Mouse (Mus musculus) liver, embryonic 13.5 days (tissue): ENCODE results near the gene Slf2. TPM values are rescaled to one million over a fixed set of nuclear protein-coding genes. Genes with fewer than 3 reads are reported as not detected.

ENCODE experiments used
- ATAC-seq: fragments of 200-750 bp; cut with Nextera tagmentation; 2 replicates; pipeline ENCODE4 v1.8.0; 2017; ENCODE audit warnings: low read depth, mild to moderate bottlenecking, moderate number of reproducible peaks, moderate library complexity
- DNase-seq: peaks from one replicate; pipeline ENCODE4 v3.0.0; 2022
- H3K27ac ChIP-seq: fragments of 300-500 bp; sonication (generic); 2 replicates; pipeline ENCODE4 v1.5.1; 2015; ENCODE audit warnings: moderate library complexity, mild to moderate bottlenecking, inconsistent platforms
- H3K27me3 ChIP-seq: fragments of 300-500 bp; sonication (generic); 2 replicates; pipeline ENCODE4 v1.6.1; 2015; ENCODE audit warnings: mild to moderate bottlenecking, inconsistent platforms
- H3K36me3 ChIP-seq: fragments of 300-500 bp; sonication (generic); 2 replicates; pipeline ENCODE4 v1.6.1; 2015; ENCODE audit warnings: mild to moderate bottlenecking, inconsistent platforms
- H3K4me1 ChIP-seq: fragments of 300-500 bp; sonication (generic); replicated peaks from 2 replicates; pipeline ENCODE4 v1.6.1; 2015; ENCODE audit warnings: inconsistent platforms
- H3K4me2 ChIP-seq: fragments of 300-500 bp; sonication (generic); 2 replicates; pipeline ENCODE4 v1.6.1; 2015; ENCODE audit warnings: inconsistent platforms, mild to moderate bottlenecking, moderate library complexity
- H3K4me3 ChIP-seq: fragments of 300-500 bp; sonication (generic); replicated peaks from 2 replicates; pipeline ENCODE4 v1.5.1; 2015; ENCODE audit warnings: mild to moderate bottlenecking, inconsistent platforms
- H3K9ac ChIP-seq: fragments of 300-500 bp; sonication (generic); 2 replicates; pipeline ENCODE4 v1.6.1; 2015; ENCODE audit warnings: mild to moderate bottlenecking, inconsistent platforms
- H3K9me3 ChIP-seq: fragments of 300-500 bp; sonication (generic); replicated peaks from 2 replicates; pipeline ENCODE4 v1.6.1; 2016; ENCODE audit warnings: inconsistent platforms
- WGBS: fragments of 180-500 bp; shearing (Covaris S2); methylation state at CpG from one replicate; pipeline ENCODE4 v1.1.7; 2015; ENCODE audit not compliant: insufficient replicate concordance; 5-methylcytosine and 5-hydroxymethylcytosine counted together
- polyA plus RNA-seq: library from polyadenylated mRNA; unstranded; fragments of >200 nt; fragmentation: Nextera tagmentation; extraction: Ambion mirVana; gene quantifications from 2 replicates; pipeline ENCODE4 v1.2.1, GENCODE M21; 2015

Gene Slf2
- polyA plus RNA-seq, 1 experiment from 2014 or later, result 12.6 TPM

- Histone ChIP-seq H3K4me2 (no peak overlapping the region), H3K9ac (no peak overlapping the region), H3K36me3 (peaks cover 36% of the 10 kb centered on the region), H3K4me3 (no peak overlapping the region), H3K4me1 (peaks cover 32% of the 10 kb centered on the region), H3K27me3 (no peaks in the 10 kb centered on the region), H3K9me3 (no peaks in the 10 kb centered on the region), H3K27ac (no peak overlapping the region)
- 74% methylated on average over 11 of the region's 11 CpGs for WGBS
- ATAC-seq, result no peak
- DNase-seq, result no peak
Observed at GRCm38 (mm10) chr19:45023993-45024392, 93.0 kb downstream of the Slf2 start.

GRCm38 (mm10) chr19:45024775-45025174, 93.8 kb downstream of the Slf2 start:
- Histone ChIP-seq H3K36me3 (peaks cover 36% of the 10 kb centered on the region), H3K4me3 (no peak overlapping the region), H3K4me1 (peaks cover 26% of the 10 kb centered on the region), H3K9me3 (no peaks in the 10 kb centered on the region), H3K9ac (no peak overlapping the region), H3K27me3 (no peaks in the 10 kb centered on the region), H3K4me2 (no peak overlapping the region), H3K27ac (no peak overlapping the region)
- ATAC-seq (no peak), DNase-seq (no peak)
- WGBS, result 88% methylated on average over 20 of the region's 20 CpGs

- DNase-seq (no peak), ATAC-seq (no peak)
- WGBS, result 87% methylated on average over 37 of the region's 37 CpGs
- Histone ChIP-seq H3K4me1 (peaks cover 25% of the 10 kb centered on the region), H3K27me3 (no peaks in the 10 kb centered on the region), H3K4me2 (no peak overlapping the region), H3K27ac (no peak overlapping the region), H3K9me3 (no peaks in the 10 kb centered on the region), H3K36me3 (peaks cover 36% of the 10 kb centered on the region), H3K9ac (no peak overlapping the region), H3K4me3 (no peak overlapping the region)
Observed at GRCm38 (mm10) chr19:45025937-45026568, 95.1 kb downstream of the Slf2 start.

- Histone ChIP-seq H3K36me3 (peaks cover 29% of the 10 kb centered on the region), H3K27me3 (no peaks in the 10 kb centered on the region), H3K9me3 (no peaks in the 10 kb centered on the region), H3K4me1 (peaks cover 26% of the 10 kb centered on the region), H3K27ac (no peak overlapping the region), H3K4me2 (no peak overlapping the region), H3K4me3 (no peak overlapping the region), H3K9ac (no peak overlapping the region)
- WGBS, result 69% methylated on average over 6 of the region's 6 CpGs
- DNase-seq, result no peak
- no peak for ATAC-seq
Observed at GRCm38 (mm10) chr19:45026958-45027670, 96.2 kb downstream of the Slf2 start.

- no peak overlapping the region for H3K9ac ChIP-seq
- H3K36me3 ChIP-seq, result peaks cover 29% of the 10 kb centered on the region
- ATAC-seq (no peak), DNase-seq (no peak)
- no peak overlapping the region for H3K4me2 ChIP-seq
- no peak overlapping the region for H3K27ac ChIP-seq
- H3K4me1 ChIP-seq, result peaks cover 26% of the 10 kb centered on the region
- WGBS, result 84% methylated on average over 6 of the region's 6 CpGs
- H3K27me3 ChIP-seq, result no peaks in the 10 kb centered on the region
- no peaks in the 10 kb centered on the region for H3K9me3 ChIP-seq
- no peak overlapping the region for H3K4me3 ChIP-seq
Observed at GRCm38 (mm10) chr19:45027848-45028247, 96.9 kb downstream of the Slf2 start.

- DNase-seq, result no peak
- no peak overlapping the region for H3K4me3 ChIP-seq
Observed at GRCm38 (mm10) chr19:45028746-45029145, 97.8 kb downstream of the Slf2 start.

GRCm38 (mm10) chr19:45029571-45029970, 98.6 kb downstream of the Slf2 start:
- WGBS, result 55% methylated on average over 7 of the region's 9 CpGs
- Histone ChIP-seq H3K27ac (no peak overlapping the region), H3K9ac (no peak overlapping the region), H3K4me2 (no peak overlapping the region), H3K36me3 (peaks cover 23% of the 10 kb centered on the region), H3K4me1 (peaks cover 17% of the 10 kb centered on the region), H3K9me3 (no peaks in the 10 kb centered on the region), H3K27me3 (no peaks in the 10 kb centered on the region), H3K4me3 (no peak overlapping the region)
- DNase-seq (no peak), ATAC-seq (no peak)

More at GRCm38 (mm10) chr19:45028746-45029145, 97.8 kb downstream of the Slf2 start:
- Histone ChIP-seq H3K9me3 (no peaks in the 10 kb centered on the region), H3K4me2 (no peak overlapping the region), H3K36me3 (peaks cover 24% of the 10 kb centered on the region), H3K27ac (no peak overlapping the region), H3K9ac (no peak overlapping the region), H3K4me1 (peaks cover 23% of the 10 kb centered on the region), H3K27me3 (no peaks in the 10 kb centered on the region)
- ATAC-seq, result no peak
- WGBS, result 64% methylated on average over 19 of the region's 19 CpGs

GRCm38 (mm10) chr19:45030111-45030510, 99.2 kb downstream of the Slf2 start:
- WGBS, result 16% methylated on average over 8 of the region's 8 CpGs
- H3K4me2 ChIP-seq, result peak overlapping the region; percentile 54

GRCm38 (mm10) chr19:45030746-45031693, 100.1 kb downstream of the Slf2 start:
- H3K27me3 ChIP-seq, result 0 out of 2 replicates have a peak, but pooled peaks cover 1% of the 10 kb centered on the region
- DNase-seq (peak; percentile 57), ATAC-seq (0 out of 2 replicates have a peak, but pooled peaks have one; percentile 20)
- no peak overlapping the region for H3K27ac ChIP-seq
- no peaks in the 10 kb centered on the region for H3K9me3 ChIP-seq
- peak overlapping the region; percentile 30; the same call in 1 of the 2 replicates for H3K4me3 ChIP-seq
- H3K4me2 ChIP-seq, result peak overlapping the region; percentile 54
- peaks cover 10% of the 10 kb centered on the region for H3K36me3 ChIP-seq
- no peak overlapping the region for H3K9ac ChIP-seq
- 36% methylated on average over 20 of the region's 20 CpGs for WGBS
- H3K4me1 ChIP-seq, result peaks cover 17% of the 10 kb centered on the region

More at GRCm38 (mm10) chr19:45030111-45030510, 99.2 kb downstream of the Slf2 start:
- Histone ChIP-seq H3K9me3 (no peaks in the 10 kb centered on the region), H3K27ac (no peak overlapping the region), H3K27me3 (no peaks in the 10 kb centered on the region), H3K36me3 (peaks cover 19% of the 10 kb centered on the region), H3K4me3 (no peak overlapping the region), H3K9ac (no peak overlapping the region), H3K4me1 (peaks cover 17% of the 10 kb centered on the region)
- ATAC-seq, result 0 out of 2 replicates have a peak, but pooled peaks have one; percentile 27
- DNase-seq, result no peak

GRCm38 (mm10) chr19:45031780-45032179, 100.8 kb downstream of the Slf2 start:
- whole genome bisulfite sequencing, result 30% methylated on average over 4 of the region's 4 CpGs
- Histone ChIP-seq H3K4me1 (peaks cover 17% of the 10 kb centered on the region), H3K4me3 (no peak overlapping the region), H3K9ac (no peak overlapping the region), H3K36me3 (0 out of 2 replicates have a peak, but pooled peaks cover 3% of the 10 kb centered on the region), H3K4me2 (no peak overlapping the region), H3K27me3 (peaks cover 8% of the 10 kb centered on the region; the same call in 1 of the 2 replicates), H3K27ac (no peak overlapping the region), H3K9me3 (no peaks in the 10 kb centered on the region)
- ATAC-seq (0 out of 2 replicates have a peak, but pooled peaks have one; percentile 9), DNase-seq (no peak)
